Mouse (Mus musculus) heart, postnatal 0 days (tissue): ENCODE measurements around the gene Galnt7. TPM values are rescaled to one million over a fixed set of nuclear protein-coding genes. Genes with fewer than 3 reads are reported as not detected.

ENCODE experiments used
- ATAC-seq: fragments of 200-750 bp; cut with Nextera tagmentation; 2 replicates; pipeline ENCODE4 v1.8.0; 2017; ENCODE audit warnings: low read depth, moderate number of reproducible peaks, moderate library complexity; ENCODE audit not compliant: insufficient read depth
- DNase-seq: peaks from one replicate; pipeline ENCODE4 v3.0.0-alpha.2; 2016; ENCODE audit warnings: low spot score
- H3K27ac ChIP-seq: fragments of 300-500 bp; sonication (generic); 2 replicates; pipeline ENCODE4 v1.5.1; 2014; ENCODE audit warnings: low read depth, mild to moderate bottlenecking
- H3K27me3 ChIP-seq: fragments of 300-500 bp; sonication (generic); 2 replicates; pipeline ENCODE4 v1.6.1; 2014; ENCODE audit warnings: low read length, mixed read lengths; ENCODE audit not compliant: control insufficient read depth, insufficient read depth
- H3K36me3 ChIP-seq: fragments of 300-500 bp; sonication (generic); replicated peaks from 2 replicates; pipeline ENCODE4 v1.6.1; 2014; ENCODE audit warnings: low read length, mixed read lengths; ENCODE audit not compliant: control insufficient read depth, insufficient read depth
- H3K4me1 ChIP-seq: fragments of 300-500 bp; sonication (generic); 2 replicates; pipeline ENCODE4 v1.6.1; 2014; ENCODE audit warnings: antibody characterized with exemption; ENCODE audit not compliant: control insufficient read depth, insufficient read depth
- H3K4me2 ChIP-seq: fragments of 300-500 bp; sonication (generic); 2 replicates; pipeline ENCODE4 v1.6.1; 2014; ENCODE audit warnings: low read depth, mild to moderate bottlenecking, low read length, moderate library complexity
- H3K4me3 ChIP-seq: fragments of 300-500 bp; sonication (generic); 2 replicates; pipeline ENCODE4 v1.5.1; 2014; ENCODE audit warnings: low read depth, low read length
- H3K9ac ChIP-seq: fragments of 300-500 bp; sonication (generic); replicated peaks from 2 replicates; pipeline ENCODE4 v1.6.1; 2014; ENCODE audit warnings: low read depth, low read length, mixed read lengths
- H3K9me3 ChIP-seq: fragments of 300-500 bp; sonication (generic); replicated peaks from 2 replicates; pipeline ENCODE4 v1.6.1; 2016; ENCODE audit warnings: low read length; ENCODE audit not compliant: control insufficient read depth
- CTCF ChIP-seq: IDR thresholded peaks from 2 replicates; pipeline ENCODE4 v1.5.1; 2016; ENCODE audit warnings: antibody characterized with exemption, control low read depth, low read depth
- EP300 ChIP-seq: IDR thresholded peaks from 2 replicates; pipeline ENCODE4 v1.6.1; 2016; ENCODE audit warnings: antibody characterized with exemption, low read depth
- WGBS: fragments of 180-500 bp; shearing (Covaris S2); extraction: QIAGEN DNeasy Blood & Tissue Kit; methylation state at CpG from one replicate; pipeline ENCODE4 v1.1.7; 2014; 5-methylcytosine and 5-hydroxymethylcytosine counted together
- polyA plus RNA-seq: library from polyadenylated mRNA; unstranded; fragments of >200 nt; fragmentation: Nextera tagmentation; extraction: Ambion mirVana; gene quantifications from 2 replicates; pipeline ENCODE4 v1.2.1, GENCODE M21; 2015
- total RNA-seq: library from RNA; depleted of rRNA; stranded (reverse); fragments of >200 nt; gene quantifications from 2 replicates; pipeline ENCODE4 v1.2.3, GENCODE M21; 2014; ENCODE audit warnings: low replicate concordance

The Galnt7 gene
- total and polyA plus RNA-seq, 2 experiments from 2014 or later = 3.5 to 7.2 TPM

DNA sequence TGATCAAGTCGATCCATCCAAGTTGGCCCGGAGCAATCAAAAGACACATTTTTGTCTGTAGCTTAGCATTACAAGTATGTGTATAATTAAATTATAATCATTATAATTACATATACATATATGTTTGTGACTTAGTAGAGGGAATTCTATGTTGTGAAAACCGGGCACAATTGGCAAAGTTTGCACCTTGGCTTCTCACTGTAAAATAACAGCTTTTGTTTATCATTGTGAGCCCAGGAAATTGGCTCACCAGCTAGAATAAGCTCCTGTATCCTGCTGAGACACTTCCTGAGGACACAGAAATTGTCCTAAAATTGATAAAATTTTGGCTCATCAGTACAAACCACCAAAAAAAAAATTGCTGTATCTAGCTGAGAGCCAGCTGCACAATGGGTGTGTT, 106.4 kb downstream of the Galnt7 start:
- no peaks in the 10 kb centered on the region for H3K36me3 ChIP-seq
- no peak overlapping the region for H3K27ac ChIP-seq
- ATAC-seq (no peak), DNase-seq (no peak)
- no peak overlapping the region for H3K4me2 ChIP-seq
- no peaks in the 10 kb centered on the region for H3K27me3 ChIP-seq
- no peaks in the 10 kb centered on the region for H3K4me1 ChIP-seq
- no peak overlapping the region for H3K4me3 ChIP-seq
- H3K9me3 ChIP-seq = no peaks in the 10 kb centered on the region
- TF ChIP-seq EP300 = no peak
- TF ChIP-seq CTCF = no peak
- no peak overlapping the region for H3K9ac ChIP-seq
- WGBS = 73% methylated on average over 3 of the region's 3 CpGs

DNA sequence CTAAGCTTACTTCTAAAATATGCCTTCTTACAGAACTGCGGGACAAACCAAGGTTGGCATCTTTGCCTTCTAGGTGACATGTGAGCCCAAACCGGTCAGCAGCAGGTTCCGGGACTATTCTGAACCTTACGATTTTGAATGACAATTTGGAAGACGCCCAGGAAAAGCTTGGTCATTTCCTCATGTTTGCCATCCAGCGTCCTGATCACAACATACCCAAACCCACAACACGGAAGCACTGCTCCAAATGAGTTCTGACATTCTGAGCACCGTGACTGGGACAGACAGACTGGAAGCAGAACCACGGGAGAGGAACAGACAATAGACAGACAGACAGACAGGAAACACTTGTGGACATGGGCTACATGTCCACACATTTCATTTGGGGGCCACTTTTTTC, 111.4 kb downstream of the Galnt7 start:
- no peak for TF ChIP-seq EP300
- no peak for TF ChIP-seq CTCF
- WGBS = 65% methylated on average over 9 of the region's 9 CpGs
- ATAC-seq (no peak), DNase-seq (no peak)
- Histone ChIP-seq H3K9me3 (no peaks in the 10 kb centered on the region), H3K4me3 (no peak overlapping the region), H3K9ac (no peak overlapping the region), H3K4me1 (no peaks in the 10 kb centered on the region), H3K4me2 (no peak overlapping the region), H3K27ac (no peak overlapping the region), H3K27me3 (no peaks in the 10 kb centered on the region), H3K36me3 (0 out of 2 replicates have a peak, but pooled peaks cover 3% of the 10 kb centered on the region)

DNA sequence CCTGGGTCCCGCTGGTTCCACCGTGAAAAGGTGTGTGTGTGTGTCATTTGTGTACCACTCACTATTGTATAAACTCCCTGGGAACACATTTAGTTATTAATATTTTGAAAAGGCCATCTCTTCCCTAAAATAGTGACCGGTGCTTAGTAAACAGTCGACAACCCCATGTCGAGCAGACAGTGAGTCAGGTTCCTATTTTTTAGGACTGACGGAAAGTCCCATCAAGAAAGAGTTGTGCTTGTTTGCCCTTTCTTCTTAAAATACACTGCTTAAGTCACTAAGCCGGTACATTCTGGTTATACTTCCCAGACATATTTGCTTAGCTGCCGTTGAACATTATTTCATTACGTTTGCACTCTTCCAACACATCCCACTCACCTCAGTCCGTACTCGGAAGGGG, 111.9 kb downstream of the Galnt7 start:
- DNase-seq (no peak), ATAC-seq (no peak)
- Histone ChIP-seq H3K9me3 (no peaks in the 10 kb centered on the region), H3K4me3 (no peak overlapping the region), H3K4me2 (no peak overlapping the region), H3K27me3 (no peaks in the 10 kb centered on the region), H3K36me3 (0 out of 2 replicates have a peak, but pooled peaks cover 8% of the 10 kb centered on the region), H3K4me1 (no peaks in the 10 kb centered on the region), H3K9ac (no peak overlapping the region), H3K27ac (no peak overlapping the region)
- TF ChIP-seq CTCF (no peak), EP300 (no peak)
- WGBS = 86% methylated on average over 11 of the region's 11 CpGs

DNA sequence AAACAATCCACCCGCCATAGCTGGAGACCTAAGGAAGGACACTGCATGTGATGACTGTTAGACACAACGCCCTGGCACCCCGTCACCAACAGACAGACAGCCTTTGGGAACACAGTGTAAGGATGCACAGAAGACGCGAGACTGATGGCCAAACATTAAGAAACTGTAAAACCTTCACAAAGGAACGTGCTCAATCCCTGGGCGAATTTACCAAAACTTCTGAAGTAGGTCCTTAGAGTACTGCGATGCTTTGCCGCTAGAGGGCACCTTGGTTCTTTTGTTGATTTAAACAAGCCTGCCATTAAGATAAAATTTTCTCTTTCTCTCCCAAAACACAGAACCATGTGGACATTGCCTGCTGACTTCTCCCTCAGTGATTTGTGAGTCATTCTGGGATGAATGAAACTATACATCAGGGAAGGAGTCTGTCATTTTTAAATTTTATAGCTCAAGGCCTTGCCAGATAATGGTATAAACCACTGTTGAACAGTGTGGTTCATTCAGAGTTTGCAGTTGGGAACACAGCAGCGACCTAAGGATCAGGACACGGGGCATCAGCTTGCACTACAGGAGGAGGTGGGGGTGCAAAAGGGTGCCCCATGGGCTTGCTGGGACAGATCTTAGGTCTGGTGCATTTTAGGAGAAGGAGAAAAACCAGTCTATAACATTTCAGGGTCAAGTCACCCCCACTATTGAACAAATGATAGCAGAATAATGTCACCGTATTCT, 112.6 kb downstream of the Galnt7 start:
- peak; percentile 65 for TF ChIP-seq CTCF
- no peak for TF ChIP-seq EP300
- Histone ChIP-seq H3K4me2 (no peak overlapping the region), H3K27me3 (no peaks in the 10 kb centered on the region), H3K4me3 (no peak overlapping the region), H3K36me3 (0 out of 2 replicates have a peak, but pooled peaks cover 10% of the 10 kb centered on the region), H3K9me3 (no peaks in the 10 kb centered on the region), H3K4me1 (no peaks in the 10 kb centered on the region), H3K27ac (no peak overlapping the region), H3K9ac (no peak overlapping the region)
- ATAC-seq = peak; percentile 47
- DNase-seq = peak; percentile 54
- WGBS = 42% methylated on average over 12 of the region's 12 CpGs

DNA sequence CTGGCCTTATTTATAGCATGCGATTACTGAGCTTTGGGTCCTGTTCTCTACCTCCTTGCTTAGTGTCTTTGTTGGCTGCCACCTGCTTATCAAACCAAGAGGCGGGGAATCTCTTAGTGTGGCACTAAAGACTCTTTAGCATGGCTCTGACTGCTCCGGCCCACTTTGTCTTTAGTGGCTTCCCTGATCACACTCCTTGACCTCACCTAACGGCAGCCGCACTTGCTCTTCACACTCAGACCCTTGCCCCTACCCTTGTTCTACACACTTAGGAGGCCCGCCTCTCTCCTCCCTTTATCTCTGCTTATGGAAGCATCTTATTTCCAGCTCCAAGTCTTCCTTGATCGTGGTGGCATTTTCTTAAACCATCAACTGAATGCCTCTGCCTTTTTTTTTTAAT, 114.2 kb downstream of the Galnt7 start:
- peaks cover 10% of the 10 kb centered on the region; the same call in 1 of the 2 replicates for H3K36me3 ChIP-seq
- no peak overlapping the region for H3K4me3 ChIP-seq
- DNase-seq (no peak), ATAC-seq (no peak)
- no peaks in the 10 kb centered on the region for H3K4me1 ChIP-seq
- H3K9ac ChIP-seq = no peak overlapping the region
- H3K27ac ChIP-seq = no peak overlapping the region
- H3K4me2 ChIP-seq = no peak overlapping the region
- no peaks in the 10 kb centered on the region for H3K27me3 ChIP-seq
- no peak for TF ChIP-seq CTCF
- TF ChIP-seq EP300 = no peak
- no peaks in the 10 kb centered on the region for H3K9me3 ChIP-seq
- WGBS = 64% methylated on average over 7 of the region's 7 CpGs

DNA sequence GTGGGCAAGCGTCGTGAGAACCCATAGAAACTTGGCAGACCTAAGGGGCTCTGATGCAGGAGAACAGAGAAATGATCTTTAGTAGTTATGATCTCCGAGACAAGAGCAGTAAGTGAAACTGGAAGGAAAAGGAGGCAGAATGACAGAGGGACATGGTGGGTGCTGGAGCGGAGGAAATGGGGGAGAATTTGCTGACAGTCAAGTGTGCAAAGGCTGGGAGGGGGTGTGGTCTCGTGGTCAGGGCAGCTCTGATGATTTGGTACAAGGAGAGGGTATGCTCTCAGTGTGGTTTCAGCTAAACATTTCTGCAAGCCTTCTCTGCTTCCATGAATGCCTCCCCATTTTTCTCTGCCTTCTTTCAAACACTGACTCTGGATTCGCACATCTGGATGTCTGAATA, 116.7 kb downstream of the Galnt7 start:
- WGBS = 91% methylated on average over 6 of the region's 6 CpGs
- DNase-seq (no peak), ATAC-seq (no peak)
- Histone ChIP-seq H3K27me3 (no peaks in the 10 kb centered on the region), H3K4me1 (no peaks in the 10 kb centered on the region), H3K9me3 (no peaks in the 10 kb centered on the region), H3K4me3 (no peak overlapping the region), H3K36me3 (peaks cover 10% of the 10 kb centered on the region; the same call in 1 of the 2 replicates), H3K27ac (no peak overlapping the region), H3K4me2 (no peak overlapping the region), H3K9ac (no peak overlapping the region)
- TF ChIP-seq EP300 (no peak), CTCF (no peak)
